Mouse (Mus musculus) lung, postnatal 0 days (tissue): ENCODE measurements around the gene Gm49333.

Experiments used
- CTCF ChIP-seq: IDR thresholded peaks from 2 replicates; pipeline ENCODE4 v1.5.1; 2016; ENCODE audit warnings: antibody characterized with exemption, mild to moderate bottlenecking
- EP300 ChIP-seq: IDR thresholded peaks from 2 replicates; pipeline ENCODE4 v1.6.1; 2016; ENCODE audit warnings: antibody characterized with exemption, mild to moderate bottlenecking, control low read depth

DNA sequence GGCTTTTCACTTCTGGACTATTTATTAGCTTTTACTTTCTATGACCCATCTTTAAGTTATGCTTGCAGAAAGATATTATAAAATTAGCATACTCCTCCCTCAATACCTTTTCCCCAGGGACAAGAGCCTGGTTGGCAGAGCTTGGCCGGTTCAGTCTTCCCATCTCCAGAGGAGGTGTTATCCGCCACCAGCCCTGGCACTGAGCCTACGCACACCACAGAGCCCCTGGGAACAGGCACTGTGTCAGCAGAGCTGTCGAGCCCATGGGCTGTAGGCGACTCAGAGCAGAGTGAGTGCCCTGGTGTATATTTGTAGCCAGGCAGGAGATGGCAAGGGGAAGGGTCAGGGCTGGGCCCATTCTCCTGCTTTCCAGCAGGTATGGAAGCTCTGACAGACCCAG is 10.9 kb upstream of the Gm49333 start:
- TF ChIP-seq CTCF: no peak
- TF ChIP-seq EP300: no peak
